Mouse (Mus musculus) Patski (cell line): ENCODE measurements around the gene Ins2. TPM values are rescaled to one million over a fixed set of nuclear protein-coding genes. Genes with fewer than 3 reads are reported as not detected.

ENCODE experiments used
- ATAC-seq: fragments of 100-300 bp; one replicate; pipeline ENCODE4 v1.8.0; 2021
- CTCF ChIA-PET: fragments of 350-600 bp; sonication (Branson Sonifier 250); formaldehyde crosslinking; loops from one replicate; lab custom pipeline; 2022; ENCODE audit warnings: inconsistent platforms; lab: Charles Lee
- POLR2A ChIA-PET: fragments of 350-600 bp; sonication (Branson Sonifier 250); formaldehyde crosslinking; loops from one replicate; lab custom pipeline; 2022; ENCODE audit warnings: antibody characterized with exemption, inconsistent platforms; lab: Charles Lee
- DNase-seq: peaks from one replicate; pipeline ENCODE4 v3.0.0-alpha.2; 2011; ENCODE audit warnings: low read depth, low spot score
- H3K27me3 ChIP-seq: fragments of 371-371 bp; one replicate; pipeline ENCODE4 v1.5.1; 2021
- CTCF ChIP-seq: fragments of 100-300 bp; IDR thresholded peaks from one replicate; pipeline ENCODE4 v1.5.1; 2021
- in situ Hi-C: fragments of 300-500 bp; cut with MboI; formaldehyde crosslinking; loops from 3 replicates; pipeline ENCODE4 v1.11.1; 2018; ENCODE audit warnings: low pct_unique_long_range_greater_than_20kb, mixed read lengths
- polyA plus RNA-seq: library from polyadenylated mRNA; unstranded; gene quantifications from one replicate; pipeline ENCODE4 v1.2.3, GENCODE M21; 2021

The Ins2 gene
- polyA plus RNA-seq = not detected

GRCm38 (mm10) chr7:142743281-142743680 lies at the start of gene Ins2:
TSS of gene Ins2 (minus strand) at chr7:142743381.
- no peak for DNase-seq
- no peak for TF ChIP-seq CTCF
- ChIA-PET CTCF (no interaction called here), POLR2A (no interaction called here)
- H3K27me3 ChIP-seq = no peaks in the 10 kb centered on the region
- no peak for ATAC-seq
- in situ Hi-C loops = no loop called here

GRCm38 (mm10) chr7:142792650-142793275 lies 49.6 kb upstream of the Ins2 start:
- H3K27me3 ChIP-seq = no peaks in the 10 kb centered on the region
- DNase-seq (no peak), ATAC-seq (peak; percentile 34)
- no peak for TF ChIP-seq CTCF
- POLR2A ChIA-PET = no interaction called here
- CTCF ChIA-PET = no interaction called here
- in situ Hi-C loops = no loop called here

DNA sequence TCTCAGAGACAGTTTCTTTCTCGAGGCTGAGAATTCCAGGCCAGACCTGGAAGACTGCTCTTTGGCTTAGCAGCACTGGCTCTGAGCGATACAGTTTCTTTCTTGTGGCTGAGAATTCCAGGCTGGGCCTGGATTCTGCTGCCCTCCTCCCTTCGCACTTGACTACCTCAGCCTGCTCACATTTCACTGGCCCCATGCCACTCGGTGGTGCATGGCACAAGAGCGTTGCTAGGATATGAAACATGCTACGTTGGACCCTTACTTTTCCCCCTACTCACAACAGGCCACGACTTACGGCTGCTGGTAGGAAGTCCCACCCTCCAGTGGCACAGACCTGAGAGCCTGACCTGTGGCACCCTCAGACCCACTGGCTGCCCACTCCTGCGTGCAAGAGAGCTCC lies 46.5 kb upstream of the Ins2 start:
- peak; percentile 39 for ATAC-seq
- no peaks in the 10 kb centered on the region for H3K27me3 ChIP-seq
- no peak for TF ChIP-seq CTCF
- no peak for DNase-seq
- CTCF ChIA-PET = interaction anchor here (0.9 kb wide), 1 partner anchor 10 kb away, joined by 3 read pairs; no protein-coding TSS in a partner anchor
- POLR2A ChIA-PET = no interaction called here
- in situ Hi-C loops = no loop called here

DNA sequence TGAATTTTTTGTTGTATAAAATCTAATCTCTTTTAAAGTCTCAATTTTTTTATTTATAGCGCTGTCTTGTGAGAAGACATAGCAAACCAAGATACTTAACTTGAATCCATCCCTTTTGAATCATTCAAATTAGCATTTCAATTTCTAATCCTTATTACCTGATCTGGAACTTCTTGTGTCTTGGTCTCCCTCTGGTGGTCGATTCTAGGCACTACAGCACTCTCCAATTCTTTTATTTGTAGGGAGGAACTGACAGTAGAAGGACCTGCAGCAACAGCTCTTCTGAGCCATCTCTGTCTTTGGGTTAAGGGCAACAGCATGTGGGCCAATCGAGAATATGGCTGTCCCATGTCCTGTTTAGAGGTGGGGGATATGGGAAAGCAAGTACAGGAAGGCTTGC lies 5.4 kb downstream of the Ins2 start:
- ATAC-seq (no peak), DNase-seq (no peak)
- CTCF ChIA-PET = interaction anchor here (1.2 to 1.8 kb wide), 3 partner anchors 11 to 18 kb away, joined by 3 to 7 read pairs (median 4); no protein-coding TSS in a partner anchor
- no peaks in the 10 kb centered on the region for H3K27me3 ChIP-seq
- TF ChIP-seq CTCF = peak; percentile 58
- in situ Hi-C loops = no loop called here
- POLR2A ChIA-PET = no interaction called here

- in situ Hi-C loops = no loop called here
- peak; percentile 81 for TF ChIP-seq CTCF
- ATAC-seq (peak; percentile 35), DNase-seq (no peak)
- ChIA-PET POLR2A (no interaction called here), CTCF (interaction anchor here (1.4 to 1.8 kb wide), 2 partner anchors 11 to 17 kb away, joined by 4 to 7 read pairs; no protein-coding TSS in a partner anchor)
- peaks cover 4% of the 10 kb centered on the region for H3K27me3 ChIP-seq
Measured at GRCm38 (mm10) chr7:142736943-142737490, 6.2 kb downstream of the Ins2 start.

DNA sequence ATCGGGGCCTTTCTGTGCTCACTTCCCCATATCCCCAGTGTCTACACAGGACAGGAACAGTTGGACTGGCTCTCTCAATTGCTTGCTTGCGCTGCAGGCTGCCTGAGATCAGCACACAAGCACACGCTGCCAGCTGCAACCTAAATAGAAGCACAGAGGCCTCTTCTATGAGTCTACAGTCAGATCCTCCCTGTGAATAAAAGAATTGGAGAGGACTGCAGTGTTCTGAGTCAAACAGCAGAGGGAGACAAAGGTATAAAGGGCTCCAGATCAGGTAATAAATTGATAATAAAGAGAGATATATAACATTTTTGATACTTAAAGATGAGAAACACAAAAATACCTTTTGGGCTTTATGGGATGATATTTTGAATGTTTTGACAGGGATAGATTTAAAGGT lies 17.2 kb downstream of the Ins2 start:
- CTCF ChIA-PET = interaction anchor here (1.2 to 1.8 kb wide), 2 partner anchors 12 kb away, joined by 3 to 7 read pairs; no protein-coding TSS in a partner anchor
- peaks cover 55% of the 10 kb centered on the region for H3K27me3 ChIP-seq
- POLR2A ChIA-PET = no interaction called here
- ATAC-seq = no peak
- no peak for DNase-seq
- TF ChIP-seq CTCF = peak; percentile 60
- in situ Hi-C loops = no loop called here

DNA sequence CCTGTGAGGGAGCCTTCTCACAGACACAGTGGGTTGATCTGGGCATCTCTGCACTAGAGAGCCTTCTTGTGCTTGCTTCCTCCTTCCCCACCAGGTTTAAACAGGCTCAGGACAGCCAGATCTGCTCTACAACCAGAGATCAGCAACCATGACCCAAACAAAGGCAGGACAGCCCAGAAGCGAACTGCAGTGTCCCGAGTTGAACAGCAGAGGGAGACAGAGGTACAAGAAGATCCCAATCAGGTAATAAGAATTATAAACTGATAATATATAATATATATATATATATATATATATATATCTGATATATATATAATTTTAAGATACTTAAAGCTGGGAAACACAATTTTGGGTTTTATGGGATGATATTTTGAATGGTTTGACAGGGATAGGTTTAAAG lies 22.5 kb downstream of the Ins2 start:
- H3K27me3 ChIP-seq = peaks cover 22% of the 10 kb centered on the region
- DNase-seq (no peak), ATAC-seq (no peak)
- POLR2A ChIA-PET = no interaction called here
- CTCF ChIA-PET = no interaction called here
- peak; percentile 72 for TF ChIP-seq CTCF
- in situ Hi-C loops = no loop called here

- ChIA-PET CTCF (interaction anchor here (0.9 kb wide), 1 partner anchor 105 kb away, joined by 3 read pairs; no protein-coding TSS in a partner anchor), POLR2A (no interaction called here)
- in situ Hi-C loops = no loop called here
- ATAC-seq (no peak), DNase-seq (no peak)
- TF ChIP-seq CTCF = peak; percentile 60
- H3K27me3 ChIP-seq = peaks cover 7% of the 10 kb centered on the region
Measured at GRCm38 (mm10) chr7:142714783-142715498, 28.2 kb downstream of the Ins2 start.

- in situ Hi-C loops = no loop called here
- no peak for TF ChIP-seq CTCF
- CTCF ChIA-PET = no interaction called here
- no peaks in the 10 kb centered on the region for H3K27me3 ChIP-seq
- ATAC-seq = no peak
- no peak for DNase-seq
- POLR2A ChIA-PET = no interaction called here
Measured at GRCm38 (mm10) chr7:142706873-142707272, 36.3 kb downstream of the Ins2 start.

GRCm38 (mm10) chr7:142699334-142699860 lies 43.8 kb downstream of the Ins2 start:
- ChIA-PET CTCF (interaction anchor here (1.3 kb wide), 1 partner anchor 90 kb away, joined by 3 read pairs; no protein-coding TSS in a partner anchor), POLR2A (no interaction called here)
- ATAC-seq (no peak), DNase-seq (no peak)
- in situ Hi-C loops = no loop called here
- no peak for TF ChIP-seq CTCF
- no peaks in the 10 kb centered on the region for H3K27me3 ChIP-seq
